ENCODE assay signal across 8 mouse cellular contexts in the genomic region with DNA sequence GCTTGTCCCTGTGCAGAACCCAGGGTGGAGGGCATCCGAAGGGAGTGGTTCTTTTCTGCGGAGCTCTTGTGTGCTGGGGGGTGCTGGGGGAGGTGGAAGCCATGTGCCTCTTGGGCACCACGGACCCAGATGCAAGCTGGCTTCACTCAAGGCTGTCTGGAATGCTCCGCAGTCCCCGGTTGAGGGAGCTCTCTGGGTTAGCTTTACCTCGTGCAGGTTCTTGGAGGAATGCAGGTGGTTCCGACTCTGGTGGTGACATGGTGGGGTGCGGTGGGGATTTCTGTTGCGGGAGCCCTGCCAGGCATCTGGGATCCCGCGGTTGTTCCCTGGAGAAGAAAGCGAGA. TPM values are rescaled to one million over a fixed set of nuclear protein-coding genes. Genes with fewer than 3 reads are reported as not detected.
A peak's percentile ranks its signal among the peaks of the same experiment; 100 is the strongest.
DNase-seq lines count a peak whose midpoint lies in the region; ATAC-seq and TF ChIP-seq lines count a peak whose summit lies in the region.

No protein-coding gene starts in this region.

- H3K36me3 ChIP-seq in embryonic facial prominence, embryonic 11.5 days (replicated peaks; ENCODE audit: control insufficient read depth, insufficient read depth, low read depth, low read length), result peaks cover 18% of the 10 kb centered on the region
- peaks cover 53% of the 10 kb centered on the region for H3K36me3 ChIP-seq in limb, embryonic 10.5 days

- H3K4me1 ChIP-seq in embryonic facial prominence, embryonic 11.5 days (ENCODE audit: control insufficient read depth, insufficient read depth, low read length), result peaks cover 16% of the 10 kb centered on the region
- peaks cover 66% of the 10 kb centered on the region for H3K4me1 ChIP-seq in limb, embryonic 10.5 days

- ATAC-seq in embryonic facial prominence, embryonic 11.5 days (replicated peaks; ENCODE audit: insufficient number of reproducible peaks, low FRiP score, low TSS enrichment, low read depth), result peak; percentile 2; the same call in 1 of the 2 replicates

- WGBS in embryonic facial prominence, embryonic 11.5 days, result under 1% methylated on average over 12 of the region's 12 CpGs
- WGBS in limb, embryonic 10.5 days, result 2% methylated on average over 12 of the region's 12 CpGs

- peak overlapping the region; percentile 88 for H3K9ac ChIP-seq in embryonic facial prominence, embryonic 11.5 days (replicated peaks; ENCODE audit: low read length)

- TF ChIP-seq CTCF in layer of hippocampus, adult 2 months (conservative IDR thresholded peaks at IDR 0.05), result no peak

- peak overlapping the region; percentile 85 for H3K4me3 ChIP-seq in layer of hippocampus, adult 2 months
- H3K4me3 ChIP-seq in embryonic facial prominence, embryonic 11.5 days (ENCODE audit: low read depth, low read length), result peak overlapping the region; percentile 95
- peak overlapping the region; percentile 100 for H3K4me3 ChIP-seq in limb, embryonic 10.5 days

- H3K4me2 ChIP-seq in embryonic facial prominence, embryonic 11.5 days (ENCODE audit: low read depth, low read length), result peak overlapping the region; percentile 89

- DNase-seq in layer of hippocampus, adult 2 months (ENCODE audit: low spot score in 2 of 2), result no peak
- DNase-seq in layer of hippocampus, postnatal 10 days (ENCODE audit: low spot score in 2 of 2), result no peak
- peak; percentile 23 for DNase-seq in MN1 (ENCODE audit: low spot score)
- no peak for DNase-seq in embryonic facial prominence, embryonic 11.5 days (ENCODE audit: low spot score)
- no peak for DNase-seq in limb, embryonic 10.5 days (ENCODE audit: low spot score)
- DNase-seq in right cerebral cortex, postnatal 4 days, result peak; percentile 29
- DNase-seq in layer of hippocampus, adult 11-12 months (ENCODE audit: low spot score), result no peak
- DNase-seq in gastrocnemius, adult 8-10 months (ENCODE audit: low spot score in 2 of 2), result no peak

- no peaks in the 10 kb centered on the region for H3K27me3 ChIP-seq in embryonic facial prominence, embryonic 11.5 days (ENCODE audit: control insufficient read depth, insufficient read depth, low read length)
- H3K27me3 ChIP-seq in limb, embryonic 10.5 days (ENCODE audit: low read depth, poor library complexity, severe bottlenecking), result no peaks in the 10 kb centered on the region

- H3K27ac ChIP-seq in layer of hippocampus, adult 2 months, result peak overlapping the region; percentile 98
- H3K27ac ChIP-seq in embryonic facial prominence, embryonic 11.5 days (replicated peaks; ENCODE audit: low read depth, low read length), result peak overlapping the region; percentile 95; the same call in 1 of the 2 replicates
- peak overlapping the region; percentile 97 for H3K27ac ChIP-seq in limb, embryonic 10.5 days

- no peaks in the 10 kb centered on the region for H3K9me3 ChIP-seq in embryonic facial prominence, embryonic 11.5 days (replicated peaks; ENCODE audit: control insufficient read depth, low read length)
- H3K9me3 ChIP-seq in limb, embryonic 10.5 days (replicated peaks), result no peaks in the 10 kb centered on the region

RNA-seq across cellular contexts. Expression of a gene that starts 1.5 kb away (rescaled TPM):
- total RNA-seq in layer of hippocampus, adult 2 months (2021), result 100 to 1,000 TPM; 176 to 185 TPM
- total RNA-seq in layer of hippocampus, postnatal 10 days (2021), result 100 to 1,000 TPM; 176 to 195 TPM
- polyA plus RNA-seq in embryonic facial prominence, embryonic 11.5 days (2014; fragmentation: Nextera tagmentation; extraction: Ambion mirVana), result 93.2 and 94.5 TPM in 2 replicates
- 104 and 109 TPM in 2 replicates for polyA plus RNA-seq in limb, embryonic 10.5 days (2016; fragmentation: Nextera tagmentation; extraction: Ambion mirVana)
- total RNA-seq in gastrocnemius, adult 8-10 months (2022), result 10 to 100 TPM; 72.6 to 77.3 (median 74.3) TPM

RNA-seq across cellular contexts. Expression of a gene that starts 29.6 kb away (rescaled TPM):
- total RNA-seq in layer of hippocampus, adult 2 months (2021), result 1 to 10 TPM in 1 of 2 experiments, under 1 TPM in 1; 0.61 to 1.1 TPM
- 1 to 10 TPM; 1.1 to 1.4 TPM for total RNA-seq in layer of hippocampus, postnatal 10 days (2021)
- polyA plus RNA-seq in embryonic facial prominence, embryonic 11.5 days (2014; fragmentation: Nextera tagmentation; extraction: Ambion mirVana), result 0.25 and 0.49 TPM in 2 replicates
- polyA plus RNA-seq in limb, embryonic 10.5 days (2016; fragmentation: Nextera tagmentation; extraction: Ambion mirVana), result 0.14 and 0.18 TPM in 2 replicates
- under 1 TPM in 1 of 4 experiments, not detected in 3; 0.20 TPM for total RNA-seq in gastrocnemius, adult 8-10 months (2022)

RNA-seq across cellular contexts. Expression of a gene that starts 34.4 kb away (rescaled TPM):
- 10 to 100 TPM; 30.8 to 31.7 TPM for total RNA-seq in layer of hippocampus, adult 2 months (2021)
- total RNA-seq in layer of hippocampus, postnatal 10 days (2021), result 10 to 100 TPM; 35.9 to 36.1 TPM
- 66.3 and 69.8 TPM in 2 replicates for polyA plus RNA-seq in embryonic facial prominence, embryonic 11.5 days (2014; fragmentation: Nextera tagmentation; extraction: Ambion mirVana)
- polyA plus RNA-seq in limb, embryonic 10.5 days (2016; fragmentation: Nextera tagmentation; extraction: Ambion mirVana), result 94.6 and 119 TPM in 2 replicates
- total RNA-seq in gastrocnemius, adult 8-10 months (2022), result 10 to 100 TPM; 16.3 to 21.1 (median 19.0) TPM

RNA-seq across cellular contexts. Expression of a gene that starts 47.7 kb away (rescaled TPM):
- total RNA-seq in layer of hippocampus, adult 2 months (2021), result 10 to 100 TPM; 69.9 to 71.9 TPM
- total RNA-seq in layer of hippocampus, postnatal 10 days (2021), result 10 to 100 TPM; 49.7 to 50.7 TPM
- polyA plus RNA-seq in embryonic facial prominence, embryonic 11.5 days (2014; fragmentation: Nextera tagmentation; extraction: Ambion mirVana), result 7.0 and 10.3 TPM in 2 replicates
- 10.9 and 15.5 TPM in 2 replicates for polyA plus RNA-seq in limb, embryonic 10.5 days (2016; fragmentation: Nextera tagmentation; extraction: Ambion mirVana)
- total RNA-seq in gastrocnemius, adult 8-10 months (2022), result 1 to 10 TPM; 6.6 to 8.9 (median 7.5) TPM

RNA-seq across cellular contexts. Expression of a gene that starts 47.8 kb away (rescaled TPM):
- 10 to 100 TPM; 15.9 to 19.2 TPM for total RNA-seq in layer of hippocampus, adult 2 months (2021)
- 1 to 10 TPM; 7.0 to 9.2 TPM for total RNA-seq in layer of hippocampus, postnatal 10 days (2021)
- 10.0 and 12.5 TPM in 2 replicates for polyA plus RNA-seq in embryonic facial prominence, embryonic 11.5 days (2014; fragmentation: Nextera tagmentation; extraction: Ambion mirVana)
- 10.1 and 13.0 TPM in 2 replicates for polyA plus RNA-seq in limb, embryonic 10.5 days (2016; fragmentation: Nextera tagmentation; extraction: Ambion mirVana)
- total RNA-seq in gastrocnemius, adult 8-10 months (2022), result 1 to 10 TPM in 3 of 4 experiments, under 1 TPM in 1; 0.97 to 2.5 (median 1.5) TPM

Comparison
In these comparisons a context has a peak if more than half of its experiments do, and no peak if none do; other contexts are left out.
1. DNase-seq: peak in MN1 (single experiment) and right cerebral cortex, postnatal 4 days (single experiment); none in layer of hippocampus, adult 2 months (0 of 2), layer of hippocampus, postnatal 10 days (0 of 2), embryonic facial prominence, embryonic 11.5 days (single experiment), limb, embryonic 10.5 days (single experiment), layer of hippocampus, adult 11-12 months (single experiment) and gastrocnemius, adult 8-10 months (0 of 2).
2. Peak in every context shown above with its lines, with median percentiles within 50 percentile points of each other: H3K27ac ChIP-seq and H3K4me3 ChIP-seq.